Mouse (Mus musculus): ENCODE results near the gene Thap8. TPM values are rescaled to one million over a fixed set of nuclear protein-coding genes. Genes with fewer than 3 reads are reported as not detected.
A peak's percentile ranks its signal among the peaks of the same experiment; 100 is the strongest.

Thap8 gene
- total RNA-seq, 2 experiments from 2014 or later, result 0.27 to 0.28 TPM

GRCm38 (mm10) chr7:30286701-30287410, 7.0 kb downstream of the Thap8 start:
- DNase-seq, result no peak

- no peak for DNase-seq
Observed at GRCm38 (mm10) chr7:30288046-30288445, 8.2 kb downstream of the Thap8 start.

GRCm38 (mm10) chr7:30289071-30289713, 9.3 kb downstream of the Thap8 start:
- no peak for DNase-seq

GRCm38 (mm10) chr7:30289714-30290399, 10.0 kb downstream of the Thap8 start:
- DNase-seq, result peak; percentile 42 to 59

- DNase-seq, result peak; percentile 92 to 94
Observed at GRCm38 (mm10) chr7:30291215-30292131, 11.6 kb downstream of the Thap8 start, which contains the start of gene Clip3. Gene Clip3, plus strand, starts transcription at chr7:30291728.

- DNase-seq, result peak; percentile 32 to 36
Observed at GRCm38 (mm10) chr7:30293795-30294194, 13.9 kb downstream of the Thap8 start.

GRCm38 (mm10) chr7:30294296-30294695, 14.4 kb downstream of the Thap8 start:
- no peak for DNase-seq

GRCm38 (mm10) chr7:30295103-30295502, 15.2 kb downstream of the Thap8 start:
- DNase-seq, result peak; percentile 31 to 46

- no peak for DNase-seq
Observed at GRCm38 (mm10) chr7:30296816-30297215, 16.9 kb downstream of the Thap8 start.

- no peak for DNase-seq
Observed at GRCm38 (mm10) chr7:30297266-30297665, 17.4 kb downstream of the Thap8 start.

GRCm38 (mm10) chr7:30300914-30301313, 21.0 kb downstream of the Thap8 start:
- no peak for DNase-seq

GRCm38 (mm10) chr7:30306083-30306779, 26.3 kb downstream of the Thap8 start:
- no peak for DNase-seq

- peak; percentile 94 to 95 for DNase-seq
Observed at GRCm38 (mm10) chr7:30308076-30309005, 28.4 kb downstream of the Thap8 start, which contains the start of gene Alkbh6. Gene Alkbh6, plus strand, starts transcription at chr7:30308717.

GRCm38 (mm10) chr7:30309395-30310129, 29.7 kb downstream of the Thap8 start:
- DNase-seq, result no peak

GRCm38 (mm10) chr7:30310136-30310535, 30.2 kb downstream of the Thap8 start:
- DNase-seq, result no peak

GRCm38 (mm10) chr7:30313666-30314320, 33.9 kb downstream of the Thap8 start:
- no peak for DNase-seq

- no peak for DNase-seq
Observed at GRCm38 (mm10) chr7:30314721-30315155, 34.8 kb downstream of the Thap8 start, which contains the start of gene Syne4. Gene Syne4, plus strand, starts transcription at chr7:30314807.

- no peak for DNase-seq
Observed at GRCm38 (mm10) chr7:30315559-30316529, 36.0 kb downstream of the Thap8 start.

Data from layer of hippocampus, postnatal 36 days (tissue).